Mouse (Mus musculus) CD4-positive, CD25-positive, alpha-beta regulatory T cell, adult 2 months (primary cell): Measurements from ENCODE around the gene Gm42791.

ENCODE experiments used
- DNase-seq: peaks from one replicate; pipeline ENCODE4 v3.0.0-alpha.2; 2012; ENCODE audit warnings: low read depth, low spot score

Gm42791 gene

GRCm38 (mm10) chr5:148978458-148979165 is 16.3 kb downstream of the Gm42791 start:
- DNase-seq: peak; percentile 45

- DNase-seq: peak; percentile 33
Measured at GRCm38 (mm10) chr5:148977698-148978457, 17.1 kb downstream of the Gm42791 start.

GRCm38 (mm10) chr5:148976876-148977275 is 18.1 kb downstream of the Gm42791 start:
- peak; percentile 77 for DNase-seq

- no peak for DNase-seq
Measured at GRCm38 (mm10) chr5:148975035-148975434, 19.9 kb downstream of the Gm42791 start.

DNA sequence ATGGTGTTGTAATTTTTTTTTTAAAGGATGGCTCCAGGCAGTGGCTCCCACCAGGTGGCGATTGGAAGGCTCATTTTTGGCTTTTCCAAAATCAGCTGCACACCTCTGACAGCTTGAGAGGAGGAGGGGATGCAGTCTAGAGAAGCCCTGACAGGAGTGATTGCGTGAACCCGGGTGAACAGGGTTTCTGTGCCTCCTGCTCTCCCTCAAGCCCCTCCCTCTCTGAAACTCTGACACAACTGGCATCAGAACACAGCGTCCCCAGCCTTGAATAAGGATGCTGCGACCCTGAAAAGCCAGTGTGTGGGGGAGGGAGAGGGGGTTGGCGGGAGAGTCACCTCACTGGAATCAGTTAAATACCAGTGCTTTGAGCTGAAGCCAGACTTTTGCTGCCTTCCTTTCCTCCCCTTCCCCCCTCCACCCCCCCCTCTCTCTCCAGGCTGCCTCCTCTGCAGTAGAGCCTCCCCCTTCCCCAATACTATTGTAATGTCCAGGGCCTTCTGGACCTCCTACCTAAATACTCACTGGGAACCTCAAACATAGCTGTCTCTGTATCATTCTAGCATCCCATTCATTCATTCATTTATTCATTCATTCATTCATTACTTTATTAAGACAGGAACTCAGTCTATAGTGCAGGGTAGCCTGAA is 21.8 kb downstream of the Gm42791 start:
- DNase-seq: no peak

- DNase-seq: no peak
Measured at GRCm38 (mm10) chr5:148972167-148972566, 22.8 kb downstream of the Gm42791 start.

- DNase-seq: peak; percentile 34
Measured at GRCm38 (mm10) chr5:148969648-148970047, 25.3 kb downstream of the Gm42791 start.

GRCm38 (mm10) chr5:148968958-148969576 is 25.9 kb downstream of the Gm42791 start:
- DNase-seq: no peak

DNA sequence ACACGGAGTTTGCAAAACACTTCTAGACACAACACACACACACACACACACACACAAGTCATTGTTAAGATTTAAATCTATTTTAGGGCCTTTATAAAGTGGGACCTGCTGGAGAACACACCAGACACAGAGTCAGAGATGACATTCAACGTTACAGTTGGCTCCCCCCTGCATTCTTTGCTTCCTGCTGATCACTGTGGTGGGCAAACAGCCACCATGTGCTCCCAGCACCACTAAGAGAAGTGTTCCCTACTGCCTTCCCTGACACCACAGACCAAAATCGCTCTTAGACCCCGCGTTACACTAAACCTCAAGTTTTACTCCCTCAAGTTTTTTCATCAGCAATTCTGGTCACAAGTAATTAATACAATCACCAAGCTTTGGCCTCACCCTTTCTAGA is 26.8 kb downstream of the Gm42791 start:
- DNase-seq: no peak

DNA sequence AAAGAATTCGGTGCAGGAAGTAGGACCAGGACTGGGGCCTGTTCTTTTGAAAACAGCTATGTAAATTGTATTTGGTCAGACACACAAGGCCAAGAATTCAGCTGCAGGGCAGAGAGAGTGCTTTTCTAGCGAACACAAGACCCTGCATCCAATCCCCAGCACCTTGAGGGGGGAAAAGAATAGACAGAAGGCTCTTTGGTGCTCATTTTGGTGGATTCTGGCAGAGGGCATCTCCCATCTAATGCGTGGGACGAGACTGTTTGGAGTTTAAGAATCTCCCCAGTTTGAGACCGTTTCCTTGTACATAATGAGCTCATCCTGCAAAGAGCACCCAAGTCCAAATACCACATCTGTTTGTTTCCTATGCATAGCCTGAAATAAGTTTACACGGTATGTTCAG is 28.6 kb downstream of the Gm42791 start:
- no peak for DNase-seq

GRCm38 (mm10) chr5:148965691-148966333 is 29.1 kb downstream of the Gm42791 start:
- DNase-seq: no peak

GRCm38 (mm10) chr5:148965089-148965591 is 29.8 kb downstream of the Gm42791 start:
- DNase-seq: no peak

DNA sequence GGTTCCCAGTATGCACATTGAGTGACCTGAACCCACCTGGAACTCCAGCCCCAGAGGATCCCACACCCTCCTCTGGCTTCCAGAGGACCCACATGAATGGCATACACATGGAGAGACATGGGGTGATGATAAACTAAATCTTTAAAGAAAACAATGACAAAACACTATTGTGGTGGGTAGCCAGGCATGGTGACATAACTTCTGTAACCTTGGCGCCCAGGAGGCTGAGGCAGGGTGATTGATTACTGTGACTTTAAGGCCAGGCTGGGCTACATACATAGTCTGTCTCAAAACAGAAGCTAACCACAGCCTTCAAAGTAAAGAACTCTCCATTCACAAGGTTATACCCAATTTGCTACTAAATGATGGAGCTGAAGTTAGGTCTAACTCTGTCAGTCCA is 30.7 kb downstream of the Gm42791 start:
- no peak for DNase-seq

DNA sequence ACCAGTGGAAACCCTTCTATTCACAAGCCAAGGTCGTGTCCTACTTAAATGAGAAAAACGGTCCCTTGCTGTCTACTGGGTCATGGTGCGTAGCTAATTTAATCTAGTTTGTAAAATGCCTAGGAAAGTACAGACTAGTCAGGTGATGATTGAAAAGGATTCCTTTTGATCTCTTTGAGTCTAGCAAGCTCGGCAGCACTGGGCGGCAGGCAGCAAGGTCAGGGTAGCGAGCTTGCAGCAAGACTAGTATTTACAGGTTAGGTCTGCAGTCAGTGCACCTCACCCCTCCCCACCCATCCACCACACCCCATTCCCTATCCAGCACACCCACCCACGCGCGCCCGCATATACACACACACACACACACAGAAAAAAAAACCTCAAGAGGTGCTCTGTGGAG is 34.7 kb downstream of the Gm42791 start:
- DNase-seq: peak; percentile 29

DNA sequence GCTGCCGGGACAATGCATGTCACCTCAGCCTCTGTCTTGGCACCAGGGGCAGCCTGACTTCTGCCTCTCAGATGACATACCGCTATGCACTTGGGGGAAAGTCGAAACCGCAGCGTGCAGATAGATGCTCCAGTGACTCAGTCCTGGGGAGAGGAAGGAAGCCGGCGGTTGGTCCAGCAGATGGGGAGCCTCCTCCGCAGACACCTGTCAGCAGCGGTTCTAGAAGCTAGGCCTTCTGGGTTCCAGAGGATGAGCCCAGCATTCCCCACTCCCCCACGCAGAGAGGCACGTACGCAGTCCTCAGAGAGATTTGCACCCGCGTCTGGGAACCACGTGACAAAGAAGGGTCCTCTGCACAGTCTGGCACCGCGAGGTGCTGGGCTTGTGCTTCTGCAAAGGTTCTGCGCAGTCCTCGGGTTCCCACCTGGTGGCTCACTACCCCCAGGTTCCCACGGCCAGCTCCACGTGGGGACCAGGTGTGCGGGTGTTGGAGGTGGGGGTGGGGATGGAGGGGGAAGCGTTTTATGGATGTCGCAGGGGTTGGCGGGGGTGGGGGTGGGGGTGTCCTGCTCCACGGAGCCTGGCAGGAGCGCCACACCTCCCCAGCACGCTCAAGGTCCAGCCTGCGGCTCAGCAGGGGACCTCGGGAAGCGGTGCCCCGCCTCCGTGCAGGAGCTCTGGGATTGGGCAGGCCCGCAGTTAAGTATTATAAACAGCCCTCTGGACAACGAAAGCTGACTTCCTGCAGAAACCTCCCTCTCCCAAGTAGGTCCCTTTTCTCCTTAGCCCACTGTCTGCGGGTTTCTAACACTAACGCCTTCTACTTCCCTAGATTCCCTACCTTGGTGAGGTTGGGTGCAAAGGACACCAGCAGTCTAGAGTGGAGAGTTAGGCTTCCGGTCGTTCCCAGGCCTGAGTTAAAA is 35.6 kb downstream of the Gm42791 start:
- peak; percentile 81 for DNase-seq

GRCm38 (mm10) chr5:148958355-148958754 is 36.6 kb downstream of the Gm42791 start:
- DNase-seq: peak; percentile 64

GRCm38 (mm10) chr5:148956898-148957535 is 37.9 kb downstream of the Gm42791 start:
- no peak for DNase-seq

DNA sequence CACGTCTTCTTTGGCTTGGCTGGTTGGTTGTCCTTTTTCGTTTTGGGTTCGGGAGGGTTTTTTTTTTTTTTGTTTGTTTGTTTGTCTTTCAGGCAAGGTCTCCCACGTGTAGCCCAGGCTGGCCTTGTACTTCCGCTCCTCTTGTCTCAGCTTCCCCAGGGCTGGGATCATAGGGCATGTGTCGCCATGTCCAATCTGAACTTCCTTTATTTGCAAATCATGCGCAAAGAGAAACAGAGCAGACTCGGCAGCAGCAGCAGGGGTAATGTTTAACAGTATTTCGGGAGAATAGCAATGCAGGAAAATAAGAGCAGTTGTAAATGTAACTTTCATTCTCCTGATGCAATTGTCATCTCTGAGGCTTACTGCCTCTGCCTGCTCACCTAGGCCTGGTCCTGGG is 38.9 kb downstream of the Gm42791 start:
- no peak for DNase-seq

DNA sequence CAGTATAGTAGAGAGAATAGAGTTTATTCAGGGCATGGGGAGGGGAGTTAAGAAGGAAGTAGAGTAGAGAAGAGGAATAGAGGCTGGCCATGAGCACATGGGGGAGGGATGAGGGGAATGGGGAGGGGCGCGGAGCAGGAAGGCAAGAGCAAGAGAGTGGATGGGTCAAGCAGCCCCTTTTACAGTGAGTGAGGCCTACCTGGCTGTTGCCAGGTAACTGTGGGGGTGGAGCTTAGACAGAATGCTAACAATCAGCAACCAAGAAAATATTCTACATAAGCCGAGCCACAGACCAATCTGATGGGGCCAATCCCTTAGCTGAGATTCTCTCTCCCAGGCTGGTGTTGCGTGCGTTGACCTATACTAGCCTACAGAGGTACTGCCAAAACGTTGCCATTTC is 39.4 kb downstream of the Gm42791 start:
- no peak for DNase-seq
